Mouse (Mus musculus): ENCODE results near the gene Senp3. TPM values are rescaled to one million over a fixed set of nuclear protein-coding genes. Genes with fewer than 3 reads are reported as not detected.
"Not testable (repeated sequence)": the region's sequence is repeated elsewhere in the genome, so short reads cannot be mapped to it uniquely, and the experiment has no call there.

Gene Senp3
- polyA plus RNA-seq, 1 experiment: 5.4 TPM

- Histone ChIP-seq H3K4me3 (replicated peaks) (no peak overlapping the region), H3K36me3 (ENCODE audit: control insufficient read depth) (peaks cover 94% of the 10 kb centered on the region), H3K9me3 (ENCODE audit: control insufficient read depth, low read length) (no peaks in the 10 kb centered on the region), H3K4me1 (ENCODE audit: control insufficient read depth) (peaks cover 42% of the 10 kb centered on the region), H3K27me3 (ENCODE audit: control insufficient read depth) (no peaks in the 10 kb centered on the region)
- TF ChIP-seq GATA1 (IDR thresholded peaks at IDR 0.05; ENCODE audit: low read length) (no peak), TAL1 (IDR thresholded peaks at IDR 0.05; ENCODE audit: low read length) (no peak)
Observed at GRCm38 (mm10) chr11:69653399-69653798, 28.5 kb downstream of the Senp3 start.

DNA sequence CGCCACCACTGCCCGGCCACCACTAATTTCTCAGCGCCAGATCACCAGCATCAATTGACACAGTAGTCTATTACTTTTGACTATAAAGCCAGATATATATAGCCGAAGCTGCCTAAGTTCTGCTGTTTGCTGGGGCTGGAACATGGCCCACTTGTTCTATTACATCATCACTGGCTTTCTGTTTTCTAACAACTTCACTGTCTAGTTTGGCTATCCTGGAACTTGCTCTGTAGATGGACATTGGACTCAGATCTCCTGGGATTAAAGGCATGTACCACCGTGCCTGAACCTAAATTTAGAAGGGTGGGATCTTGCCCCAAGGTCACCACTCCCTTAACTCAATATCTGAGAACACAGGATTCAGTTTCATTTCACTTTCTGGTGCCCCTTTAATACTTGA lies 36.0 kb downstream of the Senp3 start:
- Histone ChIP-seq H3K36me3 (ENCODE audit: control insufficient read depth) (peaks cover 96% of the 10 kb centered on the region), H3K27me3 (ENCODE audit: control insufficient read depth) (no peaks in the 10 kb centered on the region), H3K9me3 (ENCODE audit: control insufficient read depth, low read length) (no peaks in the 10 kb centered on the region), H3K4me3 (replicated peaks) (no peak overlapping the region), H3K4me1 (ENCODE audit: control insufficient read depth) (peaks cover 3% of the 10 kb centered on the region)
- TF ChIP-seq GATA1 (IDR thresholded peaks at IDR 0.05; ENCODE audit: low read length) (no peak), TAL1 (IDR thresholded peaks at IDR 0.05; ENCODE audit: low read length) (no peak)

DNA sequence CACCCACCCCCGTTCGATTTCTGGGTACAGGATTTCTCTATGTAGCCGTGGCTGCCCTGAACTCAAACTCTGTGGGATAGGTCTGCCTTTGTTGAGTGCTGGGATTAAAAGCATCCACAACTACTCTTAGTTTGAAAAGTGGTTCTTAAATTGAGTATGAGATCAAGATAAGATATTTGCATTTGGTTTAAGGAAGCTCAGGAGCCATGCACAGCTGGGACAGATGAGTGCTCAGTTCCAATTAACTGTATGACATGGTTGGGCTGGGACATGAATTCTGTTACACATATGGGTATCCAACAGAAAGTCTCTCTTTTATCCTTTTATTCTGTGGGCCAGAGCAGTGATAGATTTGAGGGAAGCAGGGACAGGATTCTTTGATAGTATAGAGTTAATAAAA lies 46.4 kb downstream of the Senp3 start:
- peaks cover 50% of the 10 kb centered on the region for H3K4me1 ChIP-seq (ENCODE audit: control insufficient read depth)
- TF ChIP-seq GATA1 (IDR thresholded peaks at IDR 0.05; ENCODE audit: low read length): no peak
- TF ChIP-seq TAL1 (IDR thresholded peaks at IDR 0.05; ENCODE audit: low read length): no peak
- no peak overlapping the region for H3K4me3 ChIP-seq (replicated peaks)
- H3K9me3 ChIP-seq (ENCODE audit: control insufficient read depth, low read length): no peaks in the 10 kb centered on the region
- H3K36me3 ChIP-seq (ENCODE audit: control insufficient read depth): peaks cover 38% of the 10 kb centered on the region
- no peaks in the 10 kb centered on the region for H3K27me3 ChIP-seq (ENCODE audit: control insufficient read depth)

DNA sequence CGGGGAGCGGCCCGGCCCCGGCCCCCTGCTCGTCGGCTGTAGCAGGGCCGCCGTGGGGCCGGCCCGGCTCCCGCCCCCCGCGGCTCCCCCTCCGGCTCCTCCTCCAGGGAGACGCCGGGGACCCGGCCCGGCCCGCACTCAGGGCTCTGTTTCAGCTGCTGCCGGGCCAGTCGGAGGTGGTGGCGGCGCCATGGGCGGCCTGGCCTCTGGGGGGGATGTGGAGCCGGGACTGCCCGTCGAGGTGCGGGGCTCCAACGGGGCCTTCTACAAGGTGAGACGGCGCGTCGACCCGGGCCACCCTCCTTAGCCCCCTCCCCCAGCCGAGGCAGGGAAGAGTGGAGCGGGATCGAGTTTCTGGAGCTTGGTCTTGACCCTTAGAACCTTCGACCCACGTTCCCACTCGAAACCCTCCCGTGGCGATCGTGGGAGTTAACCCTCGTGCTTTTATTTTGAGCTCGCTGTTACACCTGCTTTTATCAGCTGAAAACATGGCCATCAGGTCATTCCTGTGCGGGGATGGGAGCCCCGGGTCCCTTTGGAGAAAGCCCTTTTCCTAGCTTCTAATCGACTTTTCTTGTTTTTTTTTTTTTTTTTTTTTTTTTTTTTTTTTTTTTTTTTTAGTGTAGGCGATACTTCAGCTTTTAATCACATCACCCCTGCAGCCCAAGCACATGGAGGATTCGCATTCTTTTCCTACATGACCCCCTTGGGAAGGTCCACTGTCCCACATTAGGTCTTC lies 48.6 kb downstream of the Senp3 start:
- H3K4me3 ChIP-seq (replicated peaks): peak overlapping the region; percentile 95
- H3K27me3 ChIP-seq (ENCODE audit: control insufficient read depth): no peaks in the 10 kb centered on the region
- peaks cover 21% of the 10 kb centered on the region for H3K36me3 ChIP-seq (ENCODE audit: control insufficient read depth)
- no peaks in the 10 kb centered on the region for H3K9me3 ChIP-seq (ENCODE audit: control insufficient read depth, low read length)
- H3K4me1 ChIP-seq (ENCODE audit: control insufficient read depth): peaks cover 56% of the 10 kb centered on the region
- TF ChIP-seq GATA1 (IDR thresholded peaks at IDR 0.05; ENCODE audit: low read length) (no peak), TAL1 (IDR thresholded peaks at IDR 0.05; ENCODE audit: low read length) (no peak)

- Histone ChIP-seq H3K27me3 (ENCODE audit: control insufficient read depth) (no peaks in the 10 kb centered on the region), H3K4me1 (ENCODE audit: control insufficient read depth) (peaks cover 57% of the 10 kb centered on the region), H3K9me3 (ENCODE audit: control insufficient read depth, low read length) (no peaks in the 10 kb centered on the region), H3K36me3 (ENCODE audit: control insufficient read depth) (peaks cover 16% of the 10 kb centered on the region), H3K4me3 (replicated peaks) (peak within 1 kb of the TSS; percentile 95)
- TF ChIP-seq GATA1 (IDR thresholded peaks at IDR 0.05; ENCODE audit: low read length): no peak
- no peak for TF ChIP-seq TAL1 (IDR thresholded peaks at IDR 0.05; ENCODE audit: low read length)
Observed at GRCm38 (mm10) chr11:69632284-69633089, 49.4 kb downstream of the Senp3 start, which contains the start of gene Fxr2. Gene Fxr2 (plus strand): TSS chr11:69632990.

DNA sequence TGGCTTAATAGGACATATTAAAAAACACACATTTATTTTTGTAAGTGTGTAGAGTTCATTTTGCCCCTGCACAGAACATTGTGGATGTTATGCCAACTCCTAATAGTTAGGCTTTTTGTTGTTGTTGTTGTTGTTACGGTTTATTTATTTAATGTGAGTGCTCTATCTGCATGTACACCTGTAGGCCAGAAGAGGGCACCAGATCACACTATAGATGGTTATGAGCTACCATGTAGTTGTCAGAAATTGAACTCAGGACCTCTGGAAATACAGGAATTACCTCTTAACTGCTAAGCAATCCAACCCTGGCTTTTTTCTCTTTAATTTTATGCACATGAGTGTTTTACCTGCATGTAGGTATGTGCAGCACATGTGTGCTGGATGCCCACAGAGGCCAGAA lies 52.1 kb downstream of the Senp3 start:
- H3K36me3 ChIP-seq (ENCODE audit: control insufficient read depth): peaks cover 3% of the 10 kb centered on the region; the same call in 1 of the 2 replicates
- H3K9me3 ChIP-seq (ENCODE audit: control insufficient read depth, low read length): no peaks in the 10 kb centered on the region
- no peak for TF ChIP-seq GATA1 (IDR thresholded peaks at IDR 0.05; ENCODE audit: low read length)
- no peak for TF ChIP-seq TAL1 (IDR thresholded peaks at IDR 0.05; ENCODE audit: low read length)
- no peak overlapping the region for H3K4me3 ChIP-seq (replicated peaks)
- H3K4me1 ChIP-seq (ENCODE audit: control insufficient read depth): peaks cover 35% of the 10 kb centered on the region
- H3K27me3 ChIP-seq (ENCODE audit: control insufficient read depth): no peaks in the 10 kb centered on the region

GRCm38 (mm10) chr11:69628286-69628685 lies 53.6 kb downstream of the Senp3 start:
- Histone ChIP-seq H3K36me3 (ENCODE audit: control insufficient read depth) (no peaks in the 10 kb centered on the region), H3K27me3 (ENCODE audit: control insufficient read depth) (no peaks in the 10 kb centered on the region), H3K9me3 (ENCODE audit: control insufficient read depth, low read length) (no peaks in the 10 kb centered on the region), H3K4me3 (replicated peaks) (no peak overlapping the region), H3K4me1 (ENCODE audit: control insufficient read depth) (peaks cover 20% of the 10 kb centered on the region)
- TF ChIP-seq GATA1 (IDR thresholded peaks at IDR 0.05; ENCODE audit: low read length) (no peak), TAL1 (IDR thresholded peaks at IDR 0.05; ENCODE audit: low read length) (no peak)

- H3K36me3 ChIP-seq (ENCODE audit: control insufficient read depth); H3K9me3 ChIP-seq (ENCODE audit: control insufficient read depth, low read length); H3K4me3 ChIP-seq (replicated peaks); H3K27me3 ChIP-seq (ENCODE audit: control insufficient read depth): not testable (repeated sequence)
- H3K4me1 ChIP-seq (ENCODE audit: control insufficient read depth): peaks cover 39% of the 10 kb centered on the region
Observed at GRCm38 (mm10) chr11:69624339-69624738, 57.5 kb downstream of the Senp3 start.

Other genes starting within 250 kb of the Senp3 start
- 0.04 TPM in 1 of 2 replicates, not detected in the other for gene Dnah2, start 133.0 kb downstream of the Senp3 start, polyA plus RNA-seq (2012)
- gene Efnb3, start 121.9 kb downstream of the Senp3 start, polyA plus RNA-seq (2012): 0.15 and 0.20 TPM in 2 replicates
- gene Wrap53, start 101.8 kb downstream of the Senp3 start, polyA plus RNA-seq (2012): 3.8 and 7.2 TPM in 2 replicates
- gene Trp53, start 101.7 kb downstream of the Senp3 start, polyA plus RNA-seq (2012): 4.1 and 4.3 TPM in 2 replicates
- gene Atp1b2, start 76.1 kb downstream of the Senp3 start, polyA plus RNA-seq (2012): 8.1 and 9.1 TPM in 2 replicates
- gene Shbg, start 64.2 kb downstream of the Senp3 start, polyA plus RNA-seq (2012): 0.02 TPM in 1 of 2 replicates, not detected in the other
- not detected in 2 replicates for gene Sat2, start 60.1 kb downstream of the Senp3 start, polyA plus RNA-seq (2012)
- 9.7 and 10.3 TPM in 2 replicates for gene Fxr2, start 49.1 kb downstream of the Senp3 start, polyA plus RNA-seq (2012)
- gene Sox15, start 26.8 kb downstream of the Senp3 start, polyA plus RNA-seq (2012): not detected in 2 replicates
- gene Mpdu1, start 19.4 kb downstream of the Senp3 start, polyA plus RNA-seq (2012): 3.9 and 4.3 TPM in 2 replicates
- 0.60 and 0.78 TPM in 2 replicates for gene Cd68, start 15.9 kb downstream of the Senp3 start, polyA plus RNA-seq (2012)
- 27.9 and 30.9 TPM in 2 replicates for gene Eif4a1, start 9.7 kb downstream of the Senp3 start, polyA plus RNA-seq (2012)
- gene Tnfsf13, start 3.7 kb upstream of the Senp3 start, polyA plus RNA-seq (2012): not detected in 2 replicates
- 0.02 TPM in 1 of 2 replicates, not detected in the other for gene Tnfsf12, start 13.8 kb upstream of the Senp3 start, polyA plus RNA-seq (2012)
- not detected in 2 replicates for gene Tnfsfm13, start 14.0 kb upstream of the Senp3 start, polyA plus RNA-seq (2012)
- gene Polr2a, start 76.6 kb upstream of the Senp3 start, polyA plus RNA-seq (2012): 14.2 and 14.3 TPM in 2 replicates
- not detected in 2 replicates for gene Slc35g3, start 79.9 kb upstream of the Senp3 start, polyA plus RNA-seq (2012)
- 0.07 and 0.33 TPM in 2 replicates for gene Zbtb4, start 83.8 kb upstream of the Senp3 start, polyA plus RNA-seq (2012)
- gene Chrnb1, start 113.9 kb upstream of the Senp3 start, polyA plus RNA-seq (2012): not detected in 2 replicates
- 0.01 TPM in 1 of 2 replicates, not detected in the other for gene Fgf11, start 119.8 kb upstream of the Senp3 start, polyA plus RNA-seq (2012)
- 0.05 TPM in 1 of 2 replicates, not detected in the other for gene Tmem102, start 123.5 kb upstream of the Senp3 start, polyA plus RNA-seq (2012)
- not detected in 2 replicates for gene Gm39566, start 133.2 kb upstream of the Senp3 start, polyA plus RNA-seq (2012)
- not detected in 2 replicates for gene Spem2, start 136.4 kb upstream of the Senp3 start, polyA plus RNA-seq (2012)
- not detected in 2 replicates for gene Spem1, start 140.1 kb upstream of the Senp3 start, polyA plus RNA-seq (2012)
- 0.13 and 0.16 TPM in 2 replicates for gene Nlgn2, start 155.7 kb upstream of the Senp3 start, polyA plus RNA-seq (2012)
- 204 and 212 TPM in 2 replicates for gene Tmem256, start 156.4 kb upstream of the Senp3 start, polyA plus RNA-seq (2012)
- gene Plscr3, start 164.3 kb upstream of the Senp3 start, polyA plus RNA-seq (2012): 3.6 and 4.4 TPM in 2 replicates
- gene Tnk1, start 176.6 kb upstream of the Senp3 start, polyA plus RNA-seq (2012): 0.94 and 1.1 TPM in 2 replicates
- not detected in 2 replicates for gene Tmem95, start 195.9 kb upstream of the Senp3 start, polyA plus RNA-seq (2012)
- 0.02 and 0.08 TPM in 2 replicates for gene Kctd11, start 199.3 kb upstream of the Senp3 start, polyA plus RNA-seq (2012)
- gene Acap1, start 213.5 kb upstream of the Senp3 start, polyA plus RNA-seq (2012): 0.23 and 0.37 TPM in 2 replicates
- 0.14 and 0.18 TPM in 2 replicates for gene 2810408A11Rik, start 218.9 kb upstream of the Senp3 start, polyA plus RNA-seq (2012)
- 5.0 and 5.1 TPM in 2 replicates for gene Neurl4, start 219.0 kb upstream of the Senp3 start, polyA plus RNA-seq (2012)
- 90.4 and 109 TPM in 2 replicates for gene Gps2, start 231.8 kb upstream of the Senp3 start, polyA plus RNA-seq (2012)
- 295 and 310 TPM in 2 replicates for gene Eif5a, start 239.9 kb upstream of the Senp3 start, polyA plus RNA-seq (2012)

Measured in erythroblast, embryonic 14.5 days (primary cell).